28 mouse cellular contexts compared by ENCODE assay signal in the genomic region with DNA sequence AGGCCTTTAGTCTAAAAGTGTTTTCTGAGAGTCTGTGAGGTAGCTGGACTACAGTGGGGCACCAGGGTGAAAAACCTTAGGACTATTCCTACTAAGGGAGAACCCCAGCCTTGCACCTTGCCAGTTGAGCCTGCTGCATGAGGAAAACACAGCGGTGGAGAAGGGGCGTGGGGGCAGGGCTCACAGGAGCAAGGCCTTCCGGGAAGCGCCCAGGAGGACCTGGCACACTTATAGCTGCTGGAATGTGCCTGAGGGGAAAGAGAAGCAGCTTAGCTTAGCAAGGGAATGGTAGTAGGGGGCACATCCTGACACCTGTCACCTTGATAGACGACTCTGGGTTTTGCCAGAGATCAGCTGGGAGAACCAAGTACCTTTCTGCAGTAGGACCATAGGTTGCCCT. TPM values are rescaled to one million over a fixed set of nuclear protein-coding genes. Genes with fewer than 3 reads are reported as not detected.
DNase-seq lines count a peak whose midpoint lies in the region; ATAC-seq and TF ChIP-seq lines count a peak whose summit lies in the region.
"Had no signal": no experiment of that assay in that cellular context is flagged by ENCODE, and none has a peak within 500 bp of the region (broad histone marks: within the 10 kb centered on the region; RNA-seq: fewer than 3 reads in every experiment).

No protein-coding gene starts in this region.

- H3K36me3 ChIP-seq in heart, embryonic 13.5 days, result peaks cover 29% of the 10 kb centered on the region
- no peaks in the 10 kb centered on the region for H3K36me3 ChIP-seq in kidney, adult 2 months (ENCODE audit: control insufficient read depth, insufficient read depth, low read length)
- H3K36me3 ChIP-seq in megakaryocyte, embryonic 14.5 days (replicated peaks; ENCODE audit: low read length), result peaks cover 65% of the 10 kb centered on the region
- H3K36me3 ChIP-seq in macrophage (ENCODE audit: inconsistent target), result peaks cover 23% of the 10 kb centered on the region

- H3K9ac ChIP-seq in heart, embryonic 13.5 days, result no peak overlapping the region
- H3K9ac ChIP-seq: embryonic facial prominence, embryonic 13.5 days; forebrain, embryonic 15.5 days; hindbrain, embryonic 13.5 days; limb, embryonic 15.5 days; midbrain, embryonic 15.5 days; neural tube, embryonic 15.5 days; stomach, embryonic 15.5 days had no signal

- TF ChIP-seq CTCF in kidney, adult 2 months (conservative IDR thresholded peaks at IDR 0.05; ENCODE audit: insufficient read depth, insufficient read length, low read depth, low read length), result no peak

- no peak for DNase-seq in heart, adult 8-10 months (ENCODE audit: low spot score)
- DNase-seq in kidney, adult 2 months, result peak; percentile 44
- no peak for DNase-seq in kidney, postnatal 14 days
- no peak for DNase-seq in urinary bladder, adult 18-20 months (ENCODE audit: low spot score in 2 of 2)
- DNase-seq: adrenal gland, postnatal 14 days; cerebellum, adult 11-12 months; cerebellum, adult 9-11 months; gastrocnemius, postnatal 25 days; heart, adult 11 months; heart, postnatal 10 days; kidney, adult 11 months; retina, postnatal 1 day; right cerebral cortex, postnatal 14 days had no signal

- H3K4me1 ChIP-seq in heart, embryonic 13.5 days, result peaks cover 22% of the 10 kb centered on the region
- H3K4me1 ChIP-seq in kidney, adult 2 months (ENCODE audit: control insufficient read depth, insufficient read depth, low read length), result peaks cover 14% of the 10 kb centered on the region
- H3K4me1 ChIP-seq in megakaryocyte, embryonic 14.5 days, result peaks cover 60% of the 10 kb centered on the region

- no peak for ATAC-seq in heart, embryonic 13.5 days (ENCODE audit: extremely low read depth, insufficient number of reproducible peaks, low FRiP score, low TSS enrichment)
- ATAC-seq in megakaryocyte, adult 5-6 weeks (ENCODE audit: poor library complexity, severe bottlenecking), result no peak
- ATAC-seq: forebrain, embryonic 15.5 days; midbrain, embryonic 15.5 days had no signal

- TF ChIP-seq POLR2A in kidney, adult 2 months (IDR thresholded peaks at IDR 0.05; ENCODE audit: low read depth, low read length), result no peak

- no peak overlapping the region for H3K27ac ChIP-seq in heart, embryonic 13.5 days (replicated peaks)
- 0 out of 2 replicates have a peak overlapping the region, but pooled peaks have one; percentile 26 for H3K27ac ChIP-seq in kidney, adult 2 months (ENCODE audit: insufficient read depth, low read depth, low read length)
- peak overlapping the region; percentile 98; the same call in 1 of the 2 replicates for H3K27ac ChIP-seq in macrophage
- H3K27ac ChIP-seq: embryonic facial prominence, embryonic 13.5 days; forebrain, embryonic 10.5 days; forebrain, embryonic 15.5 days; hindbrain, embryonic 13.5 days; limb, embryonic 10.5 days; limb, embryonic 15.5 days; midbrain, embryonic 15.5 days; neural tube, embryonic 15.5 days; stomach, embryonic 15.5 days had no signal

- 70% methylated on average over 5 of the region's 5 CpGs for WGBS in heart, embryonic 13.5 days
- WGBS in kidney, adult 2 months, result 58% methylated on average over 5 of the region's 5 CpGs
- WGBS in macrophage (ENCODE audit: missing documents), result 91% methylated on average over 5 of the region's 5 CpGs

- peaks cover 78% of the 10 kb centered on the region for H3K79me2 ChIP-seq in macrophage (ENCODE audit: inconsistent target)

- no peaks in the 10 kb centered on the region for H3K27me3 ChIP-seq in heart, embryonic 13.5 days (replicated peaks)
- no peaks in the 10 kb centered on the region for H3K27me3 ChIP-seq in kidney, adult 2 months (replicated peaks; ENCODE audit: control insufficient read depth, insufficient read depth, low read length)
- no peaks in the 10 kb centered on the region for H3K27me3 ChIP-seq in megakaryocyte, embryonic 14.5 days (replicated peaks)
- H3K27me3 ChIP-seq: embryonic facial prominence, embryonic 13.5 days; forebrain, embryonic 15.5 days; hindbrain, embryonic 13.5 days; limb, embryonic 15.5 days; midbrain, embryonic 15.5 days; neural tube, embryonic 15.5 days; stomach, embryonic 15.5 days had no signal

- H3K9me3 ChIP-seq in heart, embryonic 13.5 days, result no peaks in the 10 kb centered on the region
- no peaks in the 10 kb centered on the region for H3K9me3 ChIP-seq in megakaryocyte, embryonic 14.5 days
- H3K9me3 ChIP-seq: embryonic facial prominence, embryonic 13.5 days; forebrain, embryonic 10.5 days; forebrain, embryonic 15.5 days; G1E; hindbrain, embryonic 13.5 days; limb, embryonic 10.5 days; limb, embryonic 15.5 days; midbrain, embryonic 15.5 days; neural tube, embryonic 15.5 days; stomach, embryonic 15.5 days had no signal

- 0 out of 2 replicates have a peak overlapping the region, but pooled peaks have one; percentile 2 for H3K4me3 ChIP-seq in heart, embryonic 13.5 days
- H3K4me3 ChIP-seq in kidney, adult 2 months (ENCODE audit: insufficient read depth, low read depth, low read length), result no peak overlapping the region
- peak overlapping the region; percentile 74 for H3K4me3 ChIP-seq in megakaryocyte, embryonic 14.5 days (replicated peaks)
- no peak overlapping the region for H3K4me3 ChIP-seq in macrophage (ENCODE audit: inconsistent target)
- H3K4me3 ChIP-seq: embryonic facial prominence, embryonic 13.5 days; forebrain, embryonic 15.5 days; hindbrain, embryonic 13.5 days; limb, embryonic 10.5 days; limb, embryonic 15.5 days; midbrain, embryonic 15.5 days; stomach, embryonic 15.5 days had no signal

- peak overlapping the region; percentile 96 for H3K4me2 ChIP-seq in heart, embryonic 13.5 days
- H3K4me2 ChIP-seq: forebrain, embryonic 15.5 days; heart, embryonic 11.5 days; limb, embryonic 15.5 days; stomach, embryonic 15.5 days had no signal

RNA-seq across cellular contexts. Expression of gene Amdhd2, which starts 2.1 kb away (rescaled TPM):
- polyA plus RNA-seq in heart, embryonic 13.5 days (2015; fragmentation: Nextera tagmentation; extraction: Ambion mirVana), result 27.0 and 31.2 TPM in 2 replicates
- total RNA-seq in heart, adult 8-10 months (2022), result 10 to 100 TPM in 3 of 4 experiments, 1 to 10 TPM in 1; 9.4 to 12.4 (median 10.8) TPM
- polyA plus RNA-seq in kidney, adult 2 months (2012; rRNA removed), result 124 and 136 TPM in 2 replicates
- polyA plus RNA-seq in megakaryocyte, embryonic 14.5 days (2012; ENCODE audit: insufficient read depth, low replicate concordance), result 68.6 and 109 TPM in 2 replicates
- total RNA-seq in megakaryocyte, adult 5-6 weeks (2015), result 28.8 and 36.3 TPM in 2 replicates
- 44.4 and 68.1 TPM in 2 replicates for total RNA-seq in megakaryocyte, adult 5-6 weeks (2017)
- 100 to 1,000 TPM in 20 of 26 experiments, 10 to 100 TPM in 6; 60.5 to 540 (median 175) TPM for total RNA-seq in macrophage (2018; cell fraction: chromatin; rRNA removed)
- 100 to 1,000 TPM; 135 to 212 (median 181) TPM for total RNA-seq in macrophage (2018; cell fraction: cytosol; rRNA removed)
- total RNA-seq in macrophage (2018; cell fraction: nucleus; rRNA removed), result 100 to 1,000 TPM in 19 of 26 experiments, 10 to 100 TPM in 7; 73.3 to 325 (median 152) TPM
- polyA plus RNA-seq in macrophage (2018), result 69.2 to 101 TPM (median 69.2 TPM) in 3 replicates

RNA-seq across cellular contexts. Expression of gene Atp6v0c, which starts 8.0 kb away (rescaled TPM):
- polyA plus RNA-seq in heart, embryonic 13.5 days (2015; fragmentation: Nextera tagmentation; extraction: Ambion mirVana), result 544 and 567 TPM in 2 replicates
- total RNA-seq in heart, adult 8-10 months (2022), result 100 to 1,000 TPM; 224 to 240 (median 231) TPM
- 2,489 and 2,561 TPM in 2 replicates for polyA plus RNA-seq in kidney, adult 2 months (2012; rRNA removed)
- polyA plus RNA-seq in megakaryocyte, embryonic 14.5 days (2012; ENCODE audit: insufficient read depth, low replicate concordance), result 252 and 695 TPM in 2 replicates
- total RNA-seq in megakaryocyte, adult 5-6 weeks (2015), result 468 and 476 TPM in 2 replicates
- total RNA-seq in megakaryocyte, adult 5-6 weeks (2017), result 175 and 180 TPM in 2 replicates
- total RNA-seq in macrophage (2018; cell fraction: chromatin; rRNA removed), result 100 to 1,000 TPM; 138 to 505 (median 301) TPM
- 1,000 to 10,000 TPM; 1,805 to 2,723 (median 2,167) TPM for total RNA-seq in macrophage (2018; cell fraction: cytosol; rRNA removed)
- 1,000 to 10,000 TPM in 4 of 26 experiments, 100 to 1,000 TPM in 22; 281 to 1,066 (median 916) TPM for total RNA-seq in macrophage (2018; cell fraction: nucleus; rRNA removed)
- polyA plus RNA-seq in macrophage (2018), result 1,634 to 2,526 TPM (median 2,187 TPM) in 3 replicates

RNA-seq across cellular contexts. Expression of gene Pdpk1, which starts 10.7 kb away (rescaled TPM):
- polyA plus RNA-seq in heart, embryonic 13.5 days (2015; fragmentation: Nextera tagmentation; extraction: Ambion mirVana), result 30.7 and 35.1 TPM in 2 replicates
- total RNA-seq in heart, adult 8-10 months (2022), result 10 to 100 TPM; 38.3 to 46.0 (median 45.0) TPM
- 17.1 and 19.4 TPM in 2 replicates for polyA plus RNA-seq in kidney, adult 2 months (2012; rRNA removed)
- polyA plus RNA-seq in megakaryocyte, embryonic 14.5 days (2012; ENCODE audit: insufficient read depth, low replicate concordance), result 11.7 and 45.6 TPM in 2 replicates
- total RNA-seq in megakaryocyte, adult 5-6 weeks (2015), result 45.4 and 51.3 TPM in 2 replicates
- 50.6 and 57.7 TPM in 2 replicates for total RNA-seq in megakaryocyte, adult 5-6 weeks (2017)
- total RNA-seq in macrophage (2018; cell fraction: chromatin; rRNA removed), result 100 to 1,000 TPM in 14 of 26 experiments, 10 to 100 TPM in 12; 59.3 to 214 (median 102) TPM
- total RNA-seq in macrophage (2018; cell fraction: cytosol; rRNA removed), result 10 to 100 TPM; 21.3 to 35.4 (median 27.4) TPM
- total RNA-seq in macrophage (2018; cell fraction: nucleus; rRNA removed), result 100 to 1,000 TPM in 7 of 26 experiments, 10 to 100 TPM in 19; 40.0 to 122 (median 62.9) TPM
- polyA plus RNA-seq in macrophage (2018), result 10.4 to 18.5 TPM (median 17.4 TPM) in 3 replicates

RNA-seq across cellular contexts. Expression of gene Tbc1d24, which starts 43.9 kb away (rescaled TPM):
- polyA plus RNA-seq in heart, embryonic 13.5 days (2015; fragmentation: Nextera tagmentation; extraction: Ambion mirVana), result 4.2 and 5.2 TPM in 2 replicates
- 10 to 100 TPM; 11.5 to 14.5 (median 12.6) TPM for total RNA-seq in heart, adult 8-10 months (2022)
- polyA plus RNA-seq in kidney, adult 2 months (2012; rRNA removed), result 14.4 and 15.0 TPM in 2 replicates
- polyA plus RNA-seq in megakaryocyte, embryonic 14.5 days (2012; ENCODE audit: insufficient read depth, low replicate concordance), result 1.1 TPM in 1 of 2 replicates, not detected in the other
- total RNA-seq in megakaryocyte, adult 5-6 weeks (2015), result 5.5 and 11.8 TPM in 2 replicates
- 4.0 and 4.6 TPM in 2 replicates for total RNA-seq in megakaryocyte, adult 5-6 weeks (2017)
- total RNA-seq in macrophage (2018; cell fraction: chromatin; rRNA removed), result 100 to 1,000 TPM in 2 of 26 experiments, 10 to 100 TPM in 24; 25.7 to 129 (median 59.8) TPM
- total RNA-seq in macrophage (2018; cell fraction: cytosol; rRNA removed), result 10 to 100 TPM in 12 of 26 experiments, 1 to 10 TPM in 14; 4.8 to 15.0 (median 9.2) TPM
- total RNA-seq in macrophage (2018; cell fraction: nucleus; rRNA removed), result 10 to 100 TPM; 17.0 to 91.0 (median 36.6) TPM
- 8.4 to 12.8 TPM (median 8.5 TPM) in 3 replicates for polyA plus RNA-seq in macrophage (2018)

RNA-seq across cellular contexts. Expression of gene Ntn3, which starts 47.9 kb away (rescaled TPM):
- polyA plus RNA-seq in heart, embryonic 13.5 days (2015; fragmentation: Nextera tagmentation; extraction: Ambion mirVana), result 1.9 and 2.0 TPM in 2 replicates
- total RNA-seq in heart, adult 8-10 months (2022), result 1 to 10 TPM in 2 of 4 experiments, under 1 TPM in 2; 0.66 to 1.5 (median 0.89) TPM
- polyA plus RNA-seq in kidney, adult 2 months (2012; rRNA removed), result 0.72 and 1.2 TPM in 2 replicates
- polyA plus RNA-seq in megakaryocyte, embryonic 14.5 days (2012; ENCODE audit: insufficient read depth, low replicate concordance), result 0.25 TPM in 1 of 2 replicates, not detected in the other
- 0.11 TPM in 1 of 2 replicates, not detected in the other for total RNA-seq in megakaryocyte, adult 5-6 weeks (2015)
- 0.08 TPM in 1 of 2 replicates, not detected in the other for total RNA-seq in megakaryocyte, adult 5-6 weeks (2017)
- 1 to 10 TPM in 23 of 26 experiments, under 1 TPM in 3; 0.81 to 4.1 (median 1.5) TPM for total RNA-seq in macrophage (2018; cell fraction: chromatin; rRNA removed)
- under 1 TPM in 20 of 26 experiments, not detected in 6; 0.03 to 0.24 (median 0.09) TPM for total RNA-seq in macrophage (2018; cell fraction: cytosol; rRNA removed)
- total RNA-seq in macrophage (2018; cell fraction: nucleus; rRNA removed), result 1 to 10 TPM in 14 of 26 experiments, under 1 TPM in 12; 0.27 to 3.3 (median 1.0) TPM
- 0.05 to 0.09 TPM in 2 of 3 replicates, not detected in the other for polyA plus RNA-seq in macrophage (2018)

Comparison
In these comparisons a context has a peak if more than half of its experiments do, and no peak if none do; other contexts are left out.
1. H3K4me3 ChIP-seq: peak in heart, embryonic 13.5 days (single experiment) and megakaryocyte, embryonic 14.5 days (single experiment); none in kidney, adult 2 months (single experiment) and macrophage (single experiment).